Mouse (Mus musculus): Measurements from ENCODE around the gene Dnah7a. TPM values are rescaled to one million over a fixed set of nuclear protein-coding genes. Genes with fewer than 3 reads are reported as not detected.
A peak's percentile ranks its signal among the peaks of the same experiment; 100 is the strongest.
"Not testable (repeated sequence)": the region's sequence is repeated elsewhere in the genome, so short reads cannot be mapped to it uniquely, and the experiment has no call there.

Dnah7a gene
- total and polyA plus RNA-seq, 2 experiments from 2014 or later: 6.8 to 11.7 TPM

GRCm38 (mm10) chr1:53538356-53538755 is 168.2 kb downstream of the Dnah7a start:
- not testable (repeated sequence) for H3K4me2 ChIP-seq (ENCODE audit: low read depth, low read length); H3K27me3 ChIP-seq (ENCODE audit: insufficient read depth, low read length); H3K9ac ChIP-seq (replicated peaks; ENCODE audit: low read length); DNase-seq (ENCODE audit: low spot score); H3K36me3 ChIP-seq (ENCODE audit: insufficient read depth, low read length); H3K4me1 ChIP-seq (ENCODE audit: insufficient read depth, low read length); H3K27ac ChIP-seq; H3K9me3 ChIP-seq (ENCODE audit: low read length); ATAC-seq; H3K4me3 ChIP-seq (ENCODE audit: low read length)
- 71% methylated on average over 2 of the region's 2 CpGs for WGBS

DNA sequence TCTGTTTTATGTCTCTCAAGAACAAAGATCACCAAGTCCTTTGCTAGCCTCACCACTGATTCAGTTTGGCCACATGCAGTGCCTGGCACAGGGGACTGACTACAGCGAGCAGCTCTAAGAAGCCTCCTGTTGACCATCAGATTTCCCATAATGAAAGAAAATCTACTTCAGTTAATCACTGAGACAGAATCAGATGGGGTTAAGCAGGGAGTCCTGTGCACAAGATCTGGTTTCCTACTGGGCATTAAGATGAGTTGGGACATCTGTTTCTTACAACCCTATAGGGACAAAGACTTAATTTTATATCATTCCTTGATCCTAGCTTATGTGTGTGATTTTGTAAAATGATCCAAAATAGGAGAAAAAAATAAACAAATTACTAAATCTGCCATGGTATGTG is 171.8 kb downstream of the Dnah7a start:
- H3K27ac ChIP-seq; H3K27me3 ChIP-seq (ENCODE audit: insufficient read depth, low read length); H3K4me3 ChIP-seq (ENCODE audit: low read length); H3K4me2 ChIP-seq (ENCODE audit: low read depth, low read length); H3K9me3 ChIP-seq (ENCODE audit: low read length); DNase-seq (ENCODE audit: low spot score); ATAC-seq; H3K4me1 ChIP-seq (ENCODE audit: insufficient read depth, low read length); H3K36me3 ChIP-seq (ENCODE audit: insufficient read depth, low read length); H3K9ac ChIP-seq (replicated peaks; ENCODE audit: low read length): not testable (repeated sequence)
- 56% methylated on average over 1 of the region's 1 CpGs for WGBS

DNA sequence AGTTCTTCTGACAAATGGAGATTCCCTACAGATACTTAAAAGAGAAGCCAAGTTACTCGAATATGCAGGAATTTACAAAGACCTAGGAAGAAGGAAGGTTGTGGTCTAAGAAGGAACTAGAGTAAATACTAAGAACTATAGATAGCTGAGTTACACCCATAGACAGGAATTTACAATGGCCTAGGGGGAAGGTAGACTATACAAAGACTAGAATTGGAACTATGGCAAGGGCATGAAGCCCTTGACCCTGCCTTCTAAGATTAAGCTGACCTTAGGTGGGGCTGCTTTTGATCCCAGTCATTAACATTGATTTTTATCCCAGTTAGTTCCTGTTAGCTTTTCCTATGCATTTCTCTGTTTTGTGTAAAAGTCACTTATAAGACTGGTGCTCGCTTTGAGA is 180.6 kb downstream of the Dnah7a start:
- 88% methylated on average over 2 of the region's 2 CpGs for WGBS
- not testable (repeated sequence) for H3K27me3 ChIP-seq (ENCODE audit: insufficient read depth, low read length)

GRCm38 (mm10) chr1:53473699-53474098 is 232.9 kb downstream of the Dnah7a start:
- 82% methylated on average over 4 of the region's 4 CpGs for WGBS

More for the DNA sequence above, 180.6 kb downstream of the Dnah7a start:
- not testable (repeated sequence) for ATAC-seq; H3K36me3 ChIP-seq (ENCODE audit: insufficient read depth, low read length); H3K4me1 ChIP-seq (ENCODE audit: insufficient read depth, low read length); H3K9ac ChIP-seq (replicated peaks; ENCODE audit: low read length); H3K9me3 ChIP-seq (ENCODE audit: low read length); DNase-seq (ENCODE audit: low spot score); H3K4me2 ChIP-seq (ENCODE audit: low read depth, low read length); H3K27ac ChIP-seq; H3K4me3 ChIP-seq (ENCODE audit: low read length)

GRCm38 (mm10) chr1:53472084-53472483 is 234.5 kb downstream of the Dnah7a start:
- H3K4me1 ChIP-seq (ENCODE audit: insufficient read depth, low read length): not testable (repeated sequence)
- 76% methylated on average over 1 of the region's 1 CpGs for WGBS

More at GRCm38 (mm10) chr1:53473699-53474098, 232.9 kb downstream of the Dnah7a start:
- ATAC-seq (no peak), DNase-seq (ENCODE audit: low spot score) (no peak)
- H3K4me2 ChIP-seq (ENCODE audit: low read depth, low read length): no peak overlapping the region
- H3K9ac ChIP-seq (replicated peaks; ENCODE audit: low read length): no peak overlapping the region
- no peaks in the 10 kb centered on the region for H3K36me3 ChIP-seq (ENCODE audit: insufficient read depth, low read length)
- no peak for TF ChIP-seq CTCF (IDR thresholded peaks at IDR 0.05; ENCODE audit: low read depth)
- H3K4me1 ChIP-seq (ENCODE audit: insufficient read depth, low read length): no peaks in the 10 kb centered on the region
- no peak overlapping the region for H3K27ac ChIP-seq
- H3K9me3 ChIP-seq (ENCODE audit: low read length): no peaks in the 10 kb centered on the region
- H3K4me3 ChIP-seq (ENCODE audit: low read length): no peak overlapping the region
- no peaks in the 10 kb centered on the region for H3K27me3 ChIP-seq (ENCODE audit: insufficient read depth, low read length)

GRCm38 (mm10) chr1:53467325-53467670 is 239.3 kb downstream of the Dnah7a start:
- ATAC-seq (no peak), DNase-seq (ENCODE audit: low spot score) (no peak)
- H3K9ac ChIP-seq (replicated peaks; ENCODE audit: low read length): no peak overlapping the region
- no peak overlapping the region for H3K27ac ChIP-seq
- H3K4me2 ChIP-seq (ENCODE audit: low read depth, low read length): no peak overlapping the region
- 80% methylated on average over 2 of the region's 2 CpGs for WGBS
- H3K4me1 ChIP-seq (ENCODE audit: insufficient read depth, low read length): no peaks in the 10 kb centered on the region
- no peak for TF ChIP-seq CTCF (IDR thresholded peaks at IDR 0.05; ENCODE audit: low read depth)
- H3K4me3 ChIP-seq (ENCODE audit: low read length): no peak overlapping the region
- no peaks in the 10 kb centered on the region for H3K9me3 ChIP-seq (ENCODE audit: low read length)
- H3K27me3 ChIP-seq (ENCODE audit: insufficient read depth, low read length): no peaks in the 10 kb centered on the region
- H3K36me3 ChIP-seq (ENCODE audit: insufficient read depth, low read length): no peaks in the 10 kb centered on the region

More at GRCm38 (mm10) chr1:53472084-53472483, 234.5 kb downstream of the Dnah7a start:
- not testable (repeated sequence) for H3K4me3 ChIP-seq (ENCODE audit: low read length); H3K27me3 ChIP-seq (ENCODE audit: insufficient read depth, low read length); H3K9ac ChIP-seq (replicated peaks; ENCODE audit: low read length); H3K36me3 ChIP-seq (ENCODE audit: insufficient read depth, low read length); H3K4me2 ChIP-seq (ENCODE audit: low read depth, low read length); ATAC-seq; DNase-seq (ENCODE audit: low spot score); H3K9me3 ChIP-seq (ENCODE audit: low read length); H3K27ac ChIP-seq

GRCm38 (mm10) chr1:53466524-53467324 is 239.9 kb downstream of the Dnah7a start:
- H3K27ac ChIP-seq; H3K4me3 ChIP-seq (ENCODE audit: low read length); H3K36me3 ChIP-seq (ENCODE audit: insufficient read depth, low read length); H3K4me1 ChIP-seq (ENCODE audit: insufficient read depth, low read length); H3K4me2 ChIP-seq (ENCODE audit: low read depth, low read length); H3K9ac ChIP-seq (replicated peaks; ENCODE audit: low read length); H3K27me3 ChIP-seq (ENCODE audit: insufficient read depth, low read length); H3K9me3 ChIP-seq (ENCODE audit: low read length): not testable (repeated sequence)
- ATAC-seq: peak; percentile 79
- WGBS: 76% methylated on average over 4 of the region's 4 CpGs
- DNase-seq (ENCODE audit: low spot score): peak; percentile 21

GRCm38 (mm10) chr1:53439173-53439572 is 267.4 kb downstream of the Dnah7a start:
- not testable (repeated sequence) for H3K27ac ChIP-seq; H3K4me3 ChIP-seq (ENCODE audit: low read length); H3K9ac ChIP-seq (replicated peaks; ENCODE audit: low read length); DNase-seq (ENCODE audit: low spot score); H3K4me1 ChIP-seq (ENCODE audit: insufficient read depth, low read length); H3K36me3 ChIP-seq (ENCODE audit: insufficient read depth, low read length); H3K27me3 ChIP-seq (ENCODE audit: insufficient read depth, low read length); H3K4me2 ChIP-seq (ENCODE audit: low read depth, low read length); ATAC-seq; H3K9me3 ChIP-seq (ENCODE audit: low read length)
- 89% methylated on average over 3 of the region's 3 CpGs for WGBS

DNA sequence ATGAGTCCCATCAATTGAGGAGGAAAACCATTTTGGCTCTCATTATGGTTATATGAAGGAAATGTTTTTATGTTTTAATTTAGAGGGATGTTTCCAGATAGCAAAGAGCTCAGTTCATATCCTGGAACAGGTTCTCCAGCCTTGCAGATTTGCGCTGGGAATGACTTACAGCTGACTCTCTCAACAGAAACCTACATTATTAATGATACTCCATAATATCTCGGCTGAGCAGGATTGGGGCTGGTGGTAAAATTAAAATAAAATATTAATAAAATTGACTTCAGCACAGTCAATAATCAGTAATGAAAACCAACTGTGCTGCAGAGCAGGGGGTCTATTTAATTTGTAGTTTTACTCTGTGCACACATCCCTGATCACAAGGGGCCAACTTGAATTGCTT is 274.2 kb downstream of the Dnah7a start:
- not testable (repeated sequence) for H3K4me1 ChIP-seq (ENCODE audit: insufficient read depth, low read length); H3K9me3 ChIP-seq (ENCODE audit: low read length); ATAC-seq; H3K4me3 ChIP-seq (ENCODE audit: low read length); H3K9ac ChIP-seq (replicated peaks; ENCODE audit: low read length); H3K27ac ChIP-seq; H3K4me2 ChIP-seq (ENCODE audit: low read depth, low read length); H3K27me3 ChIP-seq (ENCODE audit: insufficient read depth, low read length); H3K36me3 ChIP-seq (ENCODE audit: insufficient read depth, low read length); DNase-seq (ENCODE audit: low spot score)
- 78% methylated on average over 2 of the region's 2 CpGs for WGBS
